Mouse (Mus musculus) megakaryocyte progenitor cell, adult 5-6 weeks (primary cell): ENCODE data around the gene Ano6. TPM values are rescaled to one million over a fixed set of nuclear protein-coding genes. Genes with fewer than 3 reads are reported as not detected.

Experiments used
- ATAC-seq: replicated peaks from 2 replicates; pipeline ENCODE4 v1.8.0; 2016; ENCODE audit warnings: mild to moderate bottlenecking, moderate TSS enrichment, inconsistent platforms; ENCODE audit not compliant: poor library complexity
- total RNA-seq, 2 experiments: library from RNA; stranded (forward) in 1 of 2; stranded (reverse) in 1 of 2; fragments of 157-497, 149-512 nt in 1 of 2; fragments of 200-1000 nt in 1 of 2; gene quantifications; 2 replicates each; pipeline versions ENCODE4 v1.2.3 to v1.2.4; 2015 to 2017

Ano6 gene
- total RNA-seq, 2 experiments from 2014 or later = 22.7 to 23.0 TPM

GRCm38 (mm10) chr15:95967516-95968196 is 177.0 kb downstream of the Ano6 start:
- no peak for ATAC-seq

- no peak for ATAC-seq
These were observed 179.0 kb downstream of the Ano6 start for GRCm38 (mm10) chr15:95969596-95969995.

DNA sequence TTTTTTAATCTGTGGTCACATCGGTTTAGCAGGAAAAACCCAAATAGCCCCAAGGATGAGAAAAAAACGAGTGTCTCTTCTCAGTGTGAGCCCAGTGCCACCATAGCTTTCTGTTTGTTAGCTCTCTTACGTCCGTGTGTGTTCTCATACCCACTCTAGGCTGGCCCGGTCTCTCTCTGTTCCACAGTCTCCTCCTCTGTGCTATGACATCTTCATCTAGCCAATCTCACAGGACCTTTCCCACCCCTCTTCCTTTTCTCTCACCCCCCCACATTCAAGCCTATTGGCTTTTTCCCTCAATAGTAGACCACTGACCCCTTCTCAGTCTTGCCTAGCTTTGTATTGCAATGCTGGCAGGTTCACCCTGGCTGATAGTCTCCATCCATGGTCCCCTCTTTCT is 179.5 kb downstream of the Ano6 start:
- no peak for ATAC-seq

GRCm38 (mm10) chr15:95970691-95971090 is 180.0 kb downstream of the Ano6 start:
- ATAC-seq = no peak

GRCm38 (mm10) chr15:95971302-95971701 is 180.7 kb downstream of the Ano6 start:
- 0 out of 2 replicates have a peak, but pooled peaks have one; percentile 34 for ATAC-seq

- no peak for ATAC-seq
These were observed 181.5 kb downstream of the Ano6 start for GRCm38 (mm10) chr15:95972156-95972555.

DNA sequence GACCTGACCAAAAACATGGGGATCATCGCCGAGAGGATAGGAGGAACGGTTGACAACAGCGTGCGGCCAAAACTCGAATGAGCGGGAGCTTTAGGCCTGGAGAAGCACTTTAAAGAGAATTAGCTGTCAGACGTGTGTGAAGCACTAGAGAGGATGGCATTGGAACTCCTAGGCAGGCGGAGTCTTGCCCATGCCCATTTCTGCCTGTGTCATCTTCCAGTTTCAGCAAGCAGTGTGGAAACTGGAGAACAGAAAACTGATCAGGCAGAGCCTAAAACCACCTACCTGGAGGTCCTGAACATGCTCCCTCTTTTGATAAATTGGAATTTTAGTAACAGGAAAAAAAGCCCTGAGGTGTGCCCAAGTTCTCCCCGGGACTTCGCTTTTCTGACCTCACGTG is 182.0 kb downstream of the Ano6 start:
- ATAC-seq = no peak

DNA sequence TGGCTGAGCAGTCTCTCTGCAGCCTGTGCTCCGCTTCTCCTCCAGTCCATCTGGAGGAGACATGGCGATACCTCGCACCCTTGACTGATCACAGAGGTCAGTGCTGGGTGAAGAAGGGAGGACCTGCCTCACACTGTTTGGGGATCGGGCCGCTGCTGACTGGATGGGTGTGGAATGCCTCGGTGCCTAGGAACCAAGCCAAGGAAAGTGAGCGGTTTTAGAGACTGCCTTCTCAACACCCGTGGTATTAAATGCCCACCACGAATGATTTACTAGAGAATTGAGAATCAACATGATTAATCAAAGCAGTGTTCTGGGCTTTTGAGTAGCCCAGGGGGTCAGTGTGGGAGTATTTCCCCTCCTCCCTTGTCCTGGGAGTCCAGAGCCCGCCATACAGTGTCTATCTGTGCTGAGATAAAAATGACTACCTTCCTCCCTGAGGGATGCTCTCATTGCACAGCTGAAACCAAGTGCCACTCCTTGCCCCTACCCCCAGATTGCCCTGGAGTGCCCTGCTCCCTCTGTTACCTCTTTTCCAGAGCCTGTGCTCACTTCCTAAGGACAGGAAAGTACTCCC is 183.5 kb downstream of the Ano6 start:
- no peak for ATAC-seq

DNA sequence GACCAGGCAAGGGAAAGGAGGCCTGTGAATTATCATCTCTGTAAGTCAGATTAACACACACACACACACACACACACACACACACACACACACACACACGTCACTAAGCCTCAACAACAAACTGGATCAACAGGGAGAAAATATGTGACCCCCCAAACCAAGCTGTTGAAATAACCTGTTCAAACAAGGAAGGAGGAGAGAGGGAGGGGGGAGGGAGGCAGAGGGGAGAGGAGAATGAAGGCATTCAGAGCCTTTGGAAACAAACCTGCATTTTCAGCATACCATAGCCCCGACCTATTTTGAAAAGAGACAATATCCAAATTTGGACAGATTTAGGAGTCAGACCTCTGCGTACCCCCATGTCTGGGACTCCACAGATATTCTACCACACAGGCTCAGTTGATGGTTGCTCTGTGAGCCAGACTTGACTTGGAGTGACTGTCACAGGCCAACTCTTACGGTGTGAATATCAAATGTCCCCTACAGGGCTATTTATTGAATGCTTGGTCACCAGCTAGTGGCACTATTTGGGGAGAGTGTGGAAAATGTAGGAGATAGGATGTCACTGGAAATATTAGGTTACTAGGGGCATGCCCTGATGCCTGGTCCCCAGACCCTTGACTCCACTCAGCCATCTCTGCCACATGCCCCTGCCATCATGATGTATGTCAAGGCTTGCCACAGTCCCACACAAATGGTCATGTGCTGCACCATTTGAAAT is 185.7 kb downstream of the Ano6 start:
- no peak for ATAC-seq

DNA sequence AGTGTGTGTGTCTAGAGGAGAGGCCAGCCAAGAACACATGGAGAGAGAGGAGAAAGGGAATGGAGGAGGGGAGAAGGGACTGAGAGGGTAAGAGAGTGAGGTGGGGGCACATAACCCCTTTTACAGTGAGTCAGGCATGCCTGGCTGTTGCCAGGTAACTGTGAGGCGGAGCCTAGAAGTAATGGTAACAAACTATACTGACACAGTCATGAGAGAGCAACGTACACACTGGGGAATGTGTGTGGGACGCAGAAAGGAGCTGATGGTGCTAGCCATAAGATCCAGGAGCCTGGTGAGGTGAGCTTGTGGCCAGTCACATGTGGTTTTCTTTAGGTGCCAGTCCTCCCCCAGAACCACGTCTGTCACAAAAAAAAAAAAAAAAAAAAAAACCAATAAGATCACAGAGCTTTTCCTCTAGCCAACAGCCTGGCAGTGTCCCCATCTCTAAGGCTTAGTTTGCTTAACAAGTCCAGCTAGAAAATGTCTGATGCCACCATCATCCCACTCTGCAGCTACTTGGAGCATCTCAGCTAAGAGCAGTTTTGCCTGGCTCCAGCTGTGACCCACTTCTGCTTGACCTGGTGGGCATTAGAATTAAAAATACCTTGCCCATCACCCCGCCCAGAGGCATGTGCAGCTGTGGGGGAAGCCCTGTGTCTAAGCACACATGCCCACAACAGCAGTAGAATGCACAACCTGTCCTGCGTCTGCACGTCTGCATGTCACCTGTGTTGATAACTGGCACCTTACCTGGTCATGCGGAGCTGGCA is 186.7 kb downstream of the Ano6 start:
- ATAC-seq = no peak

- ATAC-seq = no peak
These were observed 187.3 kb downstream of the Ano6 start for GRCm38 (mm10) chr15:95977939-95978252.

GRCm38 (mm10) chr15:95980641-95981040 is 190.0 kb downstream of the Ano6 start:
- ATAC-seq = no peak

DNA sequence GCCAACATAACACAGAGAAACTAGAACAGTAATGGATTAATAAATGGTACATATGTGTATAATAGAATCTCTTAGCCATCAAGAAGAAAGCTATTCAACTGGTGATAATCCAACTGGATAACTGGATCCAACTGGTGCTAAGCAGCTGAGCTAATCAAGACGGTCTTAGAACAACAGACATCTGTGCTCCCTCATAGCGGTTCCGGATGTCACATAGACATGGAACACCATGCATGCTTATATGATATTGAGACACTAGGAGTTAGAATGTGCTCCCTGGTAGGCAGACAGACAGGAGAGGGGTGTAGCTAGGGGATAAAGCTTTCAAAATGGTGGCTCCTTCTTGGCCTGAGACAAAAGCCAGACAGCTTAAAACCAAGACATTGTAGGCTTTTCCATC is 197.3 kb downstream of the Ano6 start:
- no peak for ATAC-seq

- ATAC-seq = no peak
These were observed 199.0 kb downstream of the Ano6 start for GRCm38 (mm10) chr15:95989496-95990124.

DNA sequence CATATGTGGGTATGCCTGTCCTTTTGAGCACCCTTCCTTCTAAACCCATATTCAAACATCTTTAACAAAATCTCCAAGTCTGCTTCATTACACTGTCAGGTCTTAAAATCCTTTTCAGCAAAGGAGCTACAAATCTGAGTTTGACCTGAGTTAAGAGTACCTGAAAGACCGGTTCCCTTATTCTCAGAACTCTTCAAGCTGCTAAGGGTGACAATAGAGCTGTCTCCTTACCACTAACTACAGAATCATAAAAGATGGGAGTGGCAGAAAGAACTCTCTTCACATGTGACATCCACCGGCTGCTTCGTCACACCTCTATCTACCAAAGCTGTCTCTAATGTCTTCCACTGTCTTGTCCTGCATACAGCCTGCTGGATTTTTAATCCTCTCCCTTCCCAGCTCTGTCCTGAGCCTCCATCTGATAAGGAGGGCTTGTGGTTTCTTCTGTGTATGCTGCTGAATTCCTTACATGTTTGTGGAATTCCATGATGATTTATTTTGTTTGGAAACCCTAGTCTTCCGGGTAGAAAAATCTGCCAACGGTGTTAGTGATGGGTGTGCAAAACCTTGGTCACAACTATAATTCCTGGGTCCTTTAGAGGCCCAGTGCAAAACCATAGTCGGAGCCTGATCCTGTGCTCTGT is 212.4 kb downstream of the Ano6 start:
- no peak for ATAC-seq

DNA sequence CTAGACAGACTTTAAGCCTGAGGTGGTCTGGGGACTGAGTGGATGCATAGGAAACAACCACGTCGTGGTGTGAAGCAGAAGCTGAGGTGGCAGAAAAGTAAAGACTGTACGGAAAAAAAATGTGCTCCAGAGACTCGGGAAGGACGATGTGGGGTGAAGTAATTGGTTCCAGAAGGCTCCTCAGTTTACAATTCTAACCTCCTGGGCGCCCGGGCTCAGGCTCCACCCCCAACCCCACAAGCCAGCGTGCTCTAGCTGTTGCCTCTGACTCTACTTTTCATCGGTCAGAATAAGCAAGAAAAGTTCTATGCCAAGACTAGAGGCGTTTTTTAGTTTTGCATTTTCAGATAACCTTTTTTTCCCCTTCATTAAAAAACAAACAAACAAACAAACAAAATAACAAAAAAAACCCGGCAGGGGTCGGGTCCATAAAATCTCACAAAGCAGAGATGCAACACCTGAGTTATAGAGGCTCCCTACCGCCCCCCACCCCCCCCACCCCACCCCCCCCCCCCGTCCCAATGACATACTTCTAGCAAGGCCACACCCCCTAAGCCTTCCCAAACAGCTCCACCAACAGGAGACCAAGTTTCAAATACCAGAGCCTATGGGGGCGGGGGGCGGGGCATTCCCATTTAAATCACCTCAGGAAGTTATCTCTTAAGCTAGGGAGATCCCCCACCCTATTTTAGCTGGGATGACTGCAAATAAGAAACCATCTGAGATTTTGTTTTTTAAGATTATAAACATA is 221.2 kb downstream of the Ano6 start:
- ATAC-seq = no peak

- ATAC-seq = no peak
These were observed 221.7 kb downstream of the Ano6 start for GRCm38 (mm10) chr15:96012391-96012775.

DNA sequence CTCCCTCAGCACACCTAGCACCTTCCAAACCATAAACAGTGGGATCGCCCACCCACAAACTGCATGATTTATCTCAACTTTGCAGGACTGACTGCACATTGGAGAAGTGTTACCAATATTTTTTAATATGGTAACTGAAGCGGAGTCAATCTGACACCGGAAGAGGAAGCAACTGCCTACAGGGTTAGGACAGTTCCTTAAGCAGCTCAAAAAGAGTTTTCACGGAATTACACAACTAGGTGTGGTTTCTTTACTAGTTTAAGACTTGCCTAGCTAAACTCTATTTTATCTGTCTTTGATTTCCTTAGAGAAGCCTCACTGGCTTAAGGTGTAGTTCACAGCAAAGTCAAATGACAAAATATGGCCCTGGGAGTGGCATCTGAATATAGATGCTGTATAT is 223.9 kb downstream of the Ano6 start:
- ATAC-seq = peak; percentile 42

- no peak for ATAC-seq
These were observed 229.8 kb downstream of the Ano6 start for GRCm38 (mm10) chr15:96020465-96020864.

DNA sequence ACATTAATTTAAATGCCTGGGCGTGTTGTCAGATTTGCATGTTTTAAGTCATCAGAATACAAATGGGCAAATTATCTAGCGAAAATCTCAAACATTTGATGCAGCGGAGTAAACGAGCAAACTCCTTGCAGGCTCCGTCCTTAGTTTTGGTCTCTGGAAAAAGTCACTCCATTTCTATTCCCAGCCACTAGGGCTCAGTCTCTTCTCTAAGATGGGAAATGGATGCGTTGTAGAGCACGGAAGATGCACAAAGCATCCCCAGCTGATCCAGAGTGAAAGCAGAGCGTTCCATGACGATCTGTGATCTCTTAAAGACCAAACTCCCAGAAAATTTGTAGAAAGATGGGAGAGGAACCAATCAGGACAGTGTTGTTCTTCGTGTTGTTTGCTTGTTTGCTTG is 230.9 kb downstream of the Ano6 start:
- ATAC-seq = no peak
